Mouse (Mus musculus) 416B (cell line): ENCODE measurements around the gene Gm11172.
"Not testable (repeated sequence)": the region's sequence is repeated elsewhere in the genome, so short reads cannot be mapped to it uniquely, and the experiment has no call there.

Experiments
- DNase-seq: peaks from one replicate; pipeline ENCODE4 v3.0.0; 2011; ENCODE audit warnings: low read depth

Gm11172 gene

DNA sequence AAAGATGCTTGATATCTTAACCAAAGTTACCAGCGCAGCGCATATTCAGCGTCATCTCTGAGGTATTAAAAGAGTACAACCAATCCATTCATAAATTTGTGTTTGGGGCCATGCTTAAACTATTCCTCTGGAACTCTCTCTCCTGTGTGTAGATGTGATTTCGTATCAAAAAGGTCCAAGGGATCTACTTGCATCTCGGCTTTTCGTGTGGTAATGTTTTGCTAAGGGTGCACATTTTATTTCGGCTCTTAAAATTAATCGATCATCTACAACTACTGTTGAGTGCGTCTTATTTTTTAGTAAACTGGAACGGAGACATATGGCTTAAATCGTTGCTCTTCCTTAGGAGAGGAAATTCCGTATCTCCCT lies 21.8 kb downstream of the Gm11172 start:
- DNase-seq = no peak

DNA sequence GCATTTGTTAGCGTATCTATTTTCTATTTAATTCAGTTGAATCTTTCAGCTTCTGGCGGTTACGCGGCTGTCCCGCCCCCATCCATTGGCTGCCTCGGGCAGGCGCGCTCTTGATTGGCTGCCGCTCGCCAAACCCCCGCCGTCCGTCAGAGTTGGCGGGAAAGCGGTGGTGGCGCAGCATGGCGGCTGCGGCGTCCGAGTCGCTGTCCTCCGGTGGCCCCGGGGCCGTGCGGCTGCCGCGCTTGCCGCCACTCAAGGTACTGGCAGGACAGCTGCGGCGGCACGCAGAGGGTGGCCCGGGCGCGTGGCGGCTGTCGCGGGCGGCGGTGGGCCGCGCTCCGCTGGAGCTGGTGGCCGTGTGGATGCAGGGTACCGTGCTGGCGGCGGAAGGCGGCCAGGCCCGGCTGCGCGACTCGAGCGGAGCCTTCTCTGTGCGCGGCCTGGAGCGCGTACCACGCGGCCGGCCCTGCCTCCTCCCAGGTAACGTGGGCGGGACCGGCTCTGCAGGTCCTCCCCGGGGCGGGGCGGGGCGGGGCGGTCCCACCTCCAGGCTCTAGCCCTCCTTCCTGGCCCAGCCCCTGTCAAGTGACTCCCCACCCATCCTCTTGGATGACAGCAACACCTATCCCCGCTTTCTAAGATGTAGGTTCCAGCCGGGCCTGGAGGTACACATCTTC lies 22.3 kb downstream of the Gm11172 start, which contains the start of gene Rmi2:
TSS of gene Rmi2 (plus strand) at position 149 of the 677 bp plus-strand sequence.
- peak; percentile 84 for DNase-seq

DNA sequence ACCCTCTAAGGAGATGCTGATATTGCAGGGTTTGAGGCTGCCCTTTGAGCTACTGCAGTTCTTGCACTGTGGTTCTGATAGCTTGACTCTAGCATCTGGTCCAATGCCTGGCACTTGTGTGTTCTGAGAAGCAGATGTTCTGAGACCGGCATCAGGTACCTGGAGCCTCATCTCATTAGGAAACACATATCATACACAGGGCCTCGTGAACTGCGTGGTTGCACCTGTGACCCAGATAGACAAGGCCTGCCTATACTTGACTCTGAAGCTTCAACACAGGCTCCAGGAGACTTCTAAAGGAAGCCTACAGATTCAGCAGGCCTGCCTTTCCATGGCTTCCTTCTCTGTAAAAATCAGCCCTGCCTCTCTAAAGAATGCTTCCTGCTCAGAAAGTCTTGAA lies 23.7 kb downstream of the Gm11172 start:
- no peak for DNase-seq

DNA sequence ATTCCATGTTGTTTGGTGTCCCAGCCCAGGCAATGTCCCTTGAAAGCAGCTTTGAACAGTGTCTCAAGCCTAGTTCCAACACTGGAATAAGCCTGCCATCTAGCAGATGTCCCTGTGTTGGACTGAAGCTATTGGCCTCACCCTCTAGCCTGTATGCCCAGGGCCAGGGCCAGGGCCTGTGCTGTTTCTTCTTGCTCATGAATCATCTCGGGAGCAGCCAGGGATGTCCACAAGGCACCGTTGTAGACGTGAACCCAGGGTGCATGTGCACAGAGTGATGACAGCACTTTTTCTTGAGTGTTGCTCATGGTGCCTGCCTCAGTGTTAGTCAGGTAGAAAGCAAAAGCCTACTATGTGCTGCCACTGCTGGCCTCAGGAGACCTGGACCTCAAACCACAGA lies 24.5 kb downstream of the Gm11172 start:
- no peak for DNase-seq

DNA sequence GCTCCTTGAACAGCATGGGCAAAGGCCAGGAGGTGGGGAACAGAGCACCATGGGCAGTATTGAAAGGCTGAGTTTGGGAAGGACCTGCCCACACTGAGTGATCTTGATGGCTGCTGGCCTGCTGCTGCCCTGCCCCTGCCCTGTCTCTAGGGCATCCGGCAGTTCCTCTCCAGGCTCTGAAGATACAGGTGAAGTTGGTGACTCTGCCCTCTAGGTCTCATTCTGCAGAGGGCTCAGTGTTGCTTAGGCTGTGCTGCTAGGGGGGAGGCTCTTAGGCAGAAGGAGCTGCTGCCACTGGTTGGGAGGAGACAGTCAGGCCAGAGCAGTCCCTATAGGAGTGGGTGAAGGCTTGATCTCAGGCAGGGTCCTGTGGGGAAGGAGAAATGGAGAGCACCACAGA lies 25.2 kb downstream of the Gm11172 start:
- DNase-seq = no peak

DNA sequence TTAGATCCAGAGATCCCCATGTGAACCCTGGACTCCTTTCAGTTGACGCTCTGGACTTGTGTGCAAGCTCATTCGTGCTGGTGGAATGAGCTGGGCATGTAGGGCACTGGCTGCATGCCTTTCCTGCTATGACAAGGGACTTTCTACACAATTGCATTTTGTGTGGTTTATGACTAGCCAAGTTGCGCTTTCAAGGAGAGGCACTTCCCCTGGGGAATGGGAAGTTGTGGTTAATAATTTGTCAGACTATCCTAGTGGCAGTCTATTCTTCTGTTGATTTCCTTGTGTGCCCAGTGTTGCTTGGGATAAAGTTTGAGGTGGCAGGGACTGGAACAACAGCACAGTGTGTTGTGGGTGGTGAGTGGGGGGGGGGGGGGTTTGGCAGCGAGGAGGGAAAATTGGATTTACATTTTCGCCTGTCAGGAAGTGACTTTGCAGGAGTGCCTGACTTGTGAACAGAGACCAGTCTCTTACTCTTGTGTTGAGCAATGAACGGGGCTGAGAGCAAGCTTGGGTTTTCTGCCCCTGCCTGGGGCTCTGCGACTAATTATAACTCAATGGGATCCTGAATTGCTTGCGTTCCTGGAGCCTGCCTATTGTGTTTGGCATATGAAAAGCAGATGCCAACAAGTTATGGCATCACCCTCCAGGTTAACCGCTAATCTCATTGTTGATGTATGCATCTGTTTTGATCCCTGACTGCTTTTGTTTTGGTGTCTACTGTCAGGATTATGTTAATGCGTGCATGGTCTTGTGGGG lies 26.0 kb downstream of the Gm11172 start:
- DNase-seq = peak; percentile 84

DNA sequence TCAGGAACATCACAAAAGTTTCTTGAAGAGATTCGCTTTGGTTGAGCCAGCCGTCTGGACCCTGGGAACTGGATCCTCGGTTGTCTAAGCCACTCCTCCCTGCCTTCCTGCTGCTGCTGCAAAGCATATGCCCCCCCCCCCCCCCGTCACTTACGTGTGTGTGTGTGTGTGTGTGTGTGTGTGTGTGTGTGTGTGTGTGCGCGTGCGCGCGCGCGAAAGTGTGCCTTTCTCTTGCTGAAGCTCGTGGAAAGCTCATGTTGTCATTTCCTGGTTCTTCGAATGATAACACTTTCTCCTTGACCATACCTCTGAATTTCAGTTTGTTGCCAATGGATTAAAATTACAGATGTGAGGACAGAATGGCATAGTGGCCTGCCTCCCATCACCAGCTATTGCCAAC lies 27.3 kb downstream of the Gm11172 start:
- DNase-seq = no peak

DNA sequence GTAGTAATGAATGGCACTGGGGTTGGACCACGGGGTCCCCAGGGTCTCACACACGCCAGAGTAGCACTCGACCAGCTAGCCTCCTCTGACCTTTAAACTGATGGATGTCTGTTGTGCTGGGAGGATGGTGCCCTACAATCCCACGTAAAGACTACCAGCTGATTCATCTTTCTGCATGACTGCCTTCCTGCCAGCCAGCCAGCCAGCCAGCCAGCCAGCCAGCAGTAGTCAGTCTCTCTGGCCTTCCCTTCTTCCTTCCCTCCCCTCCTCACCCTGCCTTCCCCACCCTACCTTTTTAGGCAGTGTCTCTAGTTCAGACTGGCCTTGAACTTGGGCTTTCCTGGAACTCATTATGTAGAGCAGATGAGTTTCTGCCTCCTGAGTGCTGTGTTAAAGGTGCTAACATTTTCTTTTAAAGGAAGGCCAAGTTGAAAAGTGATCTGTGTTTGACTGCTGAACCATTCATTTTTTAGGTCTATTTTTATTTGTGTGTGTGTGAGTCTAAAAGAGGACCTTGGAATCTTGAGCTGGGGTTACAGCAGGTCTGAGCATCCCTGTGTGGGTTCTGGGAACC lies 29.7 kb downstream of the Gm11172 start:
- DNase-seq = peak; percentile 42

DNA sequence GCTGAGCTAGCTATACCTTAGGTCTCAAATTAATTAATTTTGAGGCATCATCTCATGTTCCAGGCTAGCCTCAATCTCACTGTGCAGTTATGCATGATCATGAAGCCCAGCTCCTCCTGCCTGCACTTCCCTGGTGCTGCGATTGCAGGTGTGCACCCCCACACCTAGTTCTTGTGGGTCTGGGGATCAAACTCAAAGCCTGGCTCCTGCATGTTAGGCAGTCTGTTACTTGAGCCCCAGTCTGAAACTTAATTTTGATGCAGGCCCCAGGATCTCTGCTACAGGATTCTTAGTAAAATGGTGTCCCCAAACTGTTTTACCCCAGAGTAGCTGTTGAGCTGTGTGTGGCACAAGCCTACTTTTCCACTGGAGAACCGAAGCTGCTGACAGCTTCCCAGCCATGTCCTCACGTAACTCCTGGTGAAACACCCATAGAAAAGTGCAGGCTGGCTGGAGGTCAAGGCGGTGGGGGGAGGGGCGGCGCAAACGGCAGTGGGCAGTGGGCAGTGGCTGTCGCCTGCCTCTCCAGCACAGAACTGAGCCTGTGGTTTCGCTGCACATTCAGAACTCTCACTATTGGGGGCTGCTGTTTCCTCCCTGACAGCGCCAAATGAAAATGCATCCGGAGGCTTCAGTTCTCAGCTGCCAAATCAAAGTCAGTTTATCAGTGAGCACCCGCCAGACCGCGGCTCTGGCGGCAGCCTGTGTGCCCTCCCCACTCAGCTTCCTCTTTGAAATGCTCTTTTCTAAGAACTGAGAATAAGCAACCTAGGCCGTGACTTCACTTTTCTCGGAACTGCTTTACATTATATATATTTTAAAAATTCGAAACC lies 31.0 kb downstream of the Gm11172 start:
- peak; percentile 96 for DNase-seq

DNA sequence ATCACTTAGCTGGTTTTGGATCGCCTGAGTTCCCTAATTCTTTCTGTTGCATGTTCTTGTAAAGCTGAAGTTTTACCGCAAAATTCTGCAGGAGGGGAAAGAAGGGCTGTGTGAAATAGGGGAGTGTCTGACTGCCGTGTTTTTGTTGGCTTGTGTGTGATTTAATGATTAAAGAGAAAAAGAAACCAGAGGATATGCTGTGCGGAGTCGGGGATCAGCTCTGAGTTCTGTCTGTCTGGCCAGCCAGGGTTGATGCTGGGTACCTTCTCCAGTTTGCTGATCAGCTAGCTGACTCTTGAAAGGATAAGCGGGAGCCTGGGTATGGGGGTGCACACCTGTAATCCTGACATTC lies 31.6 kb downstream of the Gm11172 start:
- DNase-seq = no peak

DNA sequence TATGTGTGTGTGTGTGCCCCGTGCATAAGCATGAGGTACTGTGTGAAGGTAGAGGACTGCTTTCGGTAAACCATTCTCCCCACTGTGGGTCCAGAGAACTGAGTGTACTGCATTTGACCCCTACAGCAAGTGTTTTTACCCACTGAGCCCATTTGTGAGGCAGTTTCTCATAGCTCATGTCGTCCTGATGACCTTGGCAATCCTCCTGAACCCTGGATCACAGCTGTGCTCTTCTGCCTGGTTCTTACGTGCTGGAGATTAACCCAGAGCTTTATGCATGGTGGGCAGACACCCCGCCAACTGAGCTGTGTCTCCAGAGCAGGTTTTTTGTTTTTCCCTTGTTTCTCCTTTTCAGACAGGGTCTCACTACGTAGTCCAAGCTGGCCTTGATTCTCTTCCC lies 33.2 kb downstream of the Gm11172 start:
- no peak for DNase-seq

DNA sequence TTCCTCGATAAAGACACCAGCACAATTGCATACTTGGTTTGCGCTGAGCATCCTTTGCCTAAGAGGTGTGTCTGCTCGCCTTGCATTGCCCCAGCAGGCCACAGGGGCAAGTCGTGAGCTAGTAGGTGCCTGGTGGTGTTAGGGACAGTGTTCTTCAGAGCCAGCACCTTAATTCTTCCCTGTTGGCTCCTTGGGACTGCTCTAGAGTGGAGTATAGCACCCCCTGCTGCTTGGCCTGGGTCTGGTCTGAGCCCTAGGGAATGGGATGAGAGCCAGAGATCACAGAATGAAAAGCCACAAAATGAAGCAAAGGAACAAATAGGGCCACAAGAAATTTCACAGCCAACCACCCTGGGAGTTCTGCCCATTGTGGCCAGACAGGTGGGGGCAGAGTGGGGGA lies 33.8 kb downstream of the Gm11172 start:
- peak; percentile 86 for DNase-seq

DNA sequence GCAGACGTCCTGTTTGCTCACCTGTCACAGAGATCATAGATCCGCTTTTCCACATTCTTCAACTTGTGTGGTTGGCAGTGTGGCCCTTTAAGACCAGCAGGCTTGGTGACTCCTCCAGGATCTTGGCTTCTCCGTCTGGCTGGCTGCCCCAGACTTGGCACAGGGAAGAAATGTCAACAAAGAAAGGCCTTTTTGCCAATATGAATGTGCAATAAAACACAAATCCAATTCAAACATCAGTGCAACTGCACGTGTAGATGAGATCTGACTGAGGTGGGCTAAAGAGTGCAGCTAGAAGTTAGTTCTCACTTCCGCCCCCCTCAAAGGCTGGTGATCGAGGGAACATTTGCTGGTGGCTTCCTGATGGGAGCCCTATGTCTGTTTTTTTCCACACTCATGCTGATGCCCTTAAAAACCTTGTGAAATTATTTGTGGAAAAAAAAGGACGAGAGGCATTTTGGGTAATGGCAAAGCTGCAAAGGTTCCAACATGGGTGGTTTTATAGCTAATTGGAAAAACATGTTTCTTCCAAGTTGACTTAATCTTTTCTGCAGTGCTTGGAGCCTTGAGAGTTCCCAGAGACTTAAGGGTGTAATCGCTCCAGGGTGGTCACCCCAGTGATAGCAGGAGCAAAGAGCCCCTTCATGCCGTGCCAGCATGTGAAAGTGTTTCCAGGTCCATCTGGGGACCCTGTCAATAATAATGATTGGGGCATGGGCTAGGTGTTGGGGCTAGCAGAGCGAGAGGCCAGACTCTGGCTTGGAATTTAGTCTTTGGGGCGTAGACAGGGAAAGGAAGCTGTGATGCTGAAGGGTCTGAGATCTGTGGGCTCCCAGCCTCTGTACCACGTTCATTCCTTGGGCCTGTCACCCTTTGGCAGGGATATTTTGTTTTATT lies 37.5 kb downstream of the Gm11172 start:
- DNase-seq = no peak

DNA sequence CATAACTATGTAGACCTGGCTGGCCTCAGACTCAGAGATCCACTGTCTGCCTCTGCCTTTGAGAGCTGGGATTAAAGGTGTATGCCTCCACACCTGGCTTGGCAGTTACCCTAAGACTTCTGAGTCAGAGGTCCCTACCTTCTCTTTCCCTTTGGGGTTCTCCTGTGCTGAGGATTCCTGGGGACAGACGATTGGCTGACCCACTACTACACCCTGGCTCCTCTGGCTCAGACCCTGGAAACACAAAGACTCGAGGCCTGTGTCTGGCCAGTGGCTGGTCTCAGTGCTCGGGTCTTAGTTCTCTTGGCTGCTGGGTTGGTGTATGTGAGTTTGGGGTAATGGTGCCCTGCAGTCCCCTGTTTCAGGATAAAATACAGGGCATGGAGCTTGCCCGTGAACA lies 38.2 kb downstream of the Gm11172 start:
- no peak for DNase-seq

DNA sequence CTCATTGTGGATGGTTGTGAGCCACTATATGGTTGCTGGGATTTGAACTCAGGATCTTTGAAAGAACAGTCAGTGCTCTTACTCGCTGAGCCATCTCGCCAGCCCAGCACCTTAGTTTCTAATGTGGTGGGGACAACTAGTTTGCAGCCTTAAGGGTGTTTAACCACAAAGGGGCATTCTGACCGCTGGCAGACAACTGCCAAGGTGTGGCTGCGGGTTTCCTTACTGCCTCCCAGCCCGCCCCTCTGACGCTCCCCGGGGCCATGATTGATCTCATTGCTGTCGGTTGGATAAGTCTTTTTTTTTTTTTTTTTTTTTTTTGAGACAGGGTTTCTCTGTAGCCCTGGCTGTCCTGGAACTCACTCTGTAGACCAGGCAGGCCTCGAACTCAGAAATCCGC lies 39.5 kb downstream of the Gm11172 start:
- not testable (repeated sequence) for DNase-seq

DNA sequence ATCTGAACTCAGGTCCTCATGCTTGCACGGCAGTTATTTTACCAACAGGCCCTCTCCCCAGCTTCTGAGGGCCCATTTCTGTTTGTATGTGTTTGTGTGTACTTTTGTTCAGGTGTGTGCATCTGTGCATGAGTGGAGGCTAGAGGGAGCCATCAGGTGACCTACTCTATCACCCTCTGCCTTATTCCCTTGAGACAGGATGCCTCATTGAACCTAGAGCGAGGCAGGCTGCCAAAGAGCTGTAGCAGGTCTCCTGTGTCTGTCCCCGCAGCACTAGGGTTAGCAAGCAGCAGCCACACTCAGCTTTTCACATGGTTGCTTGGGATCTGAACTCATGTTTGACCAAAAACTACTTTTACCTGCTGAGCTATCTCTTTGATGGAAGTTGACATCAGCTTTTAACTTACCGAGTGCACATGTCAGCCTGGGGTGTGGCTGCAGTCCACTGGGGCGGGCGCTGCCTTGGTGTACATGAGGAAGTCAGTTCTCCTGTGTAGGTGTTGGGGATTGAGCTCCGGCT lies 47.1 kb downstream of the Gm11172 start:
- no peak for DNase-seq

DNA sequence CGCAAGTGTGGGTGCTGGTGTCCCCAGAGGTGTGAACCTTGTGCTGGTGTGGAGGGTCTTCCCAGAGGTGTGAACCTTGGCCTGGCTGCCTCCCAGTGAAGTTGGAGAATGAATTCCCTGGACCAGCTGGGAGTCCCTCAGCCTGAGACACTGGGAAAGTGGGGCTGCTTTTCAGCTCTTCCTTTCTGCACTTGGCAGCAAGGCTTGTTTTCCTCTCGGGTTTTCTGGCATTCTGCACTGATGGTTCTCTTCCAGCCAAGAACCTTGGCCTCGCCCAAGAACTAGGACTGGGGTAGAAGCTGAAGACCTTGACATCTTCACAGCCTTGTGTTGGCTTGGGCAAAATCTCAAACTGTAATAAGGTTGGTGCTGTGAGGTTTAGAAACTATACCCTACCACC lies 48.7 kb downstream of the Gm11172 start:
- no peak for DNase-seq
